Mouse (Mus musculus) spleen, postnatal 36 days (tissue): ENCODE measurements around the gene Arl4c.
A peak's percentile ranks its signal among the peaks of the same experiment; 100 is the strongest.
"Not testable (repeated sequence)": the region's sequence is repeated elsewhere in the genome, so short reads cannot be mapped to it uniquely, and the experiment has no call there.

Experiments used
- DNase-seq, 2 experiments: peaks; one replicate each; pipeline ENCODE4 v3.0.0; 2022; ENCODE audit warnings: low spot score in 2 of 2, mixed read lengths in 1 of 2

The Arl4c gene

GRCm38 (mm10) chr1:88655473-88656095, 46.4 kb downstream of the Arl4c start:
- no peak for DNase-seq

- DNase-seq, result peak; percentile 75 to 78
Measured at GRCm38 (mm10) chr1:88654521-88655472, 47.2 kb downstream of the Arl4c start.

- no peak for DNase-seq
Measured at GRCm38 (mm10) chr1:88653614-88654520, 48.2 kb downstream of the Arl4c start.

GRCm38 (mm10) chr1:88652682-88653081, 49.3 kb downstream of the Arl4c start:
- peak in 1 of 2 experiments; percentile 37 for DNase-seq

GRCm38 (mm10) chr1:88651668-88652067, 50.4 kb downstream of the Arl4c start:
- DNase-seq, result no peak

GRCm38 (mm10) chr1:88648742-88649141, 53.3 kb downstream of the Arl4c start:
- no peak for DNase-seq

GRCm38 (mm10) chr1:88645599-88646119, 56.4 kb downstream of the Arl4c start:
- DNase-seq, result no peak

- DNase-seq, result peak; percentile 11 to 19
Measured at GRCm38 (mm10) chr1:88644417-88644816, 57.6 kb downstream of the Arl4c start.

GRCm38 (mm10) chr1:88643181-88643823, 58.7 kb downstream of the Arl4c start:
- no peak for DNase-seq

- no peak for DNase-seq
Measured at GRCm38 (mm10) chr1:88642735-88643134, 59.3 kb downstream of the Arl4c start.

- no peak for DNase-seq
Measured at GRCm38 (mm10) chr1:88641678-88642215, 60.3 kb downstream of the Arl4c start.

- DNase-seq, result no peak
Measured at GRCm38 (mm10) chr1:88641194-88641593, 60.8 kb downstream of the Arl4c start.

GRCm38 (mm10) chr1:88639432-88640281, 62.4 kb downstream of the Arl4c start:
- no peak for DNase-seq

GRCm38 (mm10) chr1:88638622-88639021, 63.4 kb downstream of the Arl4c start:
- peak in 1 of 2 experiments; percentile 19 for DNase-seq

GRCm38 (mm10) chr1:88636579-88637161, 65.4 kb downstream of the Arl4c start:
- not testable (repeated sequence) for DNase-seq

- no peak for DNase-seq
Measured at GRCm38 (mm10) chr1:88635659-88636058, 66.4 kb downstream of the Arl4c start.

- no peak for DNase-seq
Measured at GRCm38 (mm10) chr1:88632851-88633250, 69.2 kb downstream of the Arl4c start.

GRCm38 (mm10) chr1:88629966-88630488, 72.0 kb downstream of the Arl4c start:
- no peak for DNase-seq

- DNase-seq, result no peak
Measured at GRCm38 (mm10) chr1:88625190-88625589, 76.8 kb downstream of the Arl4c start.
